Mouse (Mus musculus) spleen, adult 2 months (tissue): ENCODE data around the gene Ptprb.

Experiments used
- CTCF ChIP-seq: fragments of 200-500 bp; IDR thresholded peaks from 2 replicates; pipeline ENCODE4 v1.5.1; 2011; ENCODE audit warnings: mild to moderate bottlenecking, inconsistent platforms; ENCODE audit not compliant: insufficient read depth, insufficient read length, insufficient replicate concordance; ENCODE audit errors: extremely low read depth
- POLR2A ChIP-seq: fragments of 200-500 bp; IDR thresholded peaks from 2 replicates; pipeline ENCODE4 v1.6.1; 2011; ENCODE audit warnings: low read depth, low read length, inconsistent platforms

DNA sequence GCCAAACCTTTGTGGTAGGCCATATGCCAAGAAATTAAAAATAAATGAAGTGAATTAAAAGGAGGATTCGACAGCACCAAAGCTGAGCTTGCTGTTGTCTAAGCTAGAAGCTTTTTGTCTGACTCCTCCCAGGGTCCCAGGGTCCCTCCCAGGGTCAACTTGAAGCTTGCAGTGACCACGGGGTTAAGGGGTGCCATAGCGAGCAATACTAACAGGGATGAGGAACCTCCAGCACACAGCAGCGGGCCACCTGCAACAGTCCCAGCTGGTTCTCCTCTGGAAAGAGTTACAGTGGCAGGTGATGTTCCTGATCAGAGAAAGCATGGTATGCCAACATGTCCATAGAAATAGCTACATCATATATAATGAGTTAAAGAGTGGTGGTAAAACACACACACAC lies 109.1 kb downstream of the Ptprb start:
- TF ChIP-seq CTCF (no peak), POLR2A (no peak)
